Mouse (Mus musculus) liver, adult 2 months (tissue): ENCODE measurements around the gene Ccdc121. TPM values are rescaled to one million over a fixed set of nuclear protein-coding genes. Genes with fewer than 3 reads are reported as not detected.

Experiments
- DNase-seq: peaks from one replicate; pipeline ENCODE4 v3.0.0-alpha.2; 2011; ENCODE audit warnings: low read depth, low spot score; ENCODE audit errors: extremely low read depth
- H3K27ac ChIP-seq: fragments of 200-500 bp; replicated peaks from 2 replicates; pipeline ENCODE4 v1.5.1; 2012; ENCODE audit warnings: low read depth, mild to moderate bottlenecking, control low read depth, inconsistent platforms, low read length; ENCODE audit not compliant: insufficient read depth
- H3K27me3 ChIP-seq: fragments of 200-500 bp; 2 replicates; pipeline ENCODE4 v1.6.1; 2012; ENCODE audit warnings: mild to moderate bottlenecking, moderate library complexity, low read length, inconsistent platforms; ENCODE audit not compliant: control insufficient read depth, insufficient read depth
- H3K36me3 ChIP-seq: fragments of 200-500 bp; 2 replicates; pipeline ENCODE4 v1.6.1; 2012; ENCODE audit warnings: low read length, inconsistent platforms; ENCODE audit not compliant: control insufficient read depth, insufficient read depth
- H3K4me1 ChIP-seq: fragments of 200-500 bp; 2 replicates; pipeline ENCODE4 v1.6.1; 2011; ENCODE audit warnings: low read length; ENCODE audit not compliant: control insufficient read depth, insufficient read depth
- H3K4me3 ChIP-seq: fragments of 200-500 bp; 2 replicates; pipeline ENCODE4 v1.5.1; 2011; ENCODE audit warnings: low read depth, mild to moderate bottlenecking, control low read depth, low read length, moderate library complexity; ENCODE audit not compliant: insufficient read depth
- H3K79me2 ChIP-seq: fragments of 200-500 bp; 2 replicates; pipeline ENCODE4 v1.6.1; 2012; ENCODE audit warnings: inconsistent platforms, mild to moderate bottlenecking, low read length, moderate library complexity; ENCODE audit not compliant: control insufficient read depth, insufficient read depth
- H3K9ac ChIP-seq: fragments of 200-500 bp; 2 replicates; pipeline ENCODE4 v1.6.1; 2012; ENCODE audit warnings: low read depth, mild to moderate bottlenecking, control low read depth, inconsistent platforms, low read length
- CTCF ChIP-seq: fragments of 200-500 bp; IDR thresholded peaks from 2 replicates; pipeline ENCODE4 v1.5.1; 2011; ENCODE audit warnings: low read depth, low read length, control low read depth
- POLR2A ChIP-seq: fragments of 200-500 bp; IDR thresholded peaks from 2 replicates; pipeline ENCODE4 v1.6.1; 2011; ENCODE audit warnings: low read length, control low read depth; ENCODE audit not compliant: insufficient read depth; ENCODE audit errors: extremely low read depth
- WGBS: fragments of 180-500 bp; shearing (Covaris S2); methylation state at CpG from one replicate; pipeline ENCODE4 v1.1.7; 2018; 5-methylcytosine and 5-hydroxymethylcytosine counted together
- polyA plus RNA-seq: library from polyadenylated mRNA; depleted of rRNA; stranded (reverse); fragments of >200 nt; gene quantifications from 2 replicates; pipeline ENCODE4 v1.2.3, GENCODE M21; 2012; rRNA removed
- total RNA-seq: library from RNA; depleted of rRNA; stranded (reverse); fragments of >200 nt; gene quantifications from 2 replicates; pipeline ENCODE4 v1.2.3, GENCODE M21; 2014; rRNA removed

Gene Ccdc121
- total RNA-seq (not detected in 2 replicates), polyA plus RNA-seq (not detected in 2 replicates)

DNA sequence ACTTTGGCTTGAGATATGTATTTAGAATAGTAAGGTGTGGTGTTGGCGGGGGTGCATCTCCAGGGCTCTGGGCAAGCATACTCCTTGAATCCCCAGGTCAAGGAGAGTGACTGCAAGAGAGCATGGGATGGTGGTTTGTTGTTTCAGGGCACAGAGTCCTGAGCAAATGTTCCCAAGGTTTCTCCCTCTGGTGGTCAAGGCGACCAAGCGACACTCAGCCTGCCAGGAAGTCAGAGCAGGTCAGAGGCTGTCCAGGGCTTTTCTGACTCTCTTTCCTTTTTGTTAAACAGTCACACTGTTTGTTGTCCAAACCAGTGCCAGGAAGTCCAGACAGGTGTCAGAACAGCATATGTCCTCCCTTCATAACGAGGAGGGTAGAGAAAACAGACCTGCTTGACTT is at the start of gene Ccdc121:
Gene Ccdc121, minus strand, starts transcription at position 145 of the 400 bp plus-strand sequence.
- Histone ChIP-seq H3K4me3 (no peak within 1 kb of the TSS), H3K27ac (no peak within 1 kb of the TSS), H3K9ac (no peak within 1 kb of the TSS), H3K79me2 (no peaks in the 10 kb centered on the region), H3K27me3 (no peaks in the 10 kb centered on the region), H3K36me3 (no peaks in the 10 kb centered on the region), H3K4me1 (no peaks in the 10 kb centered on the region)
- TF ChIP-seq CTCF = peak; percentile 39
- no peak for TF ChIP-seq POLR2A
- 56% methylated on average over 4 of the region's 4 CpGs for WGBS
- no peak for DNase-seq

DNA sequence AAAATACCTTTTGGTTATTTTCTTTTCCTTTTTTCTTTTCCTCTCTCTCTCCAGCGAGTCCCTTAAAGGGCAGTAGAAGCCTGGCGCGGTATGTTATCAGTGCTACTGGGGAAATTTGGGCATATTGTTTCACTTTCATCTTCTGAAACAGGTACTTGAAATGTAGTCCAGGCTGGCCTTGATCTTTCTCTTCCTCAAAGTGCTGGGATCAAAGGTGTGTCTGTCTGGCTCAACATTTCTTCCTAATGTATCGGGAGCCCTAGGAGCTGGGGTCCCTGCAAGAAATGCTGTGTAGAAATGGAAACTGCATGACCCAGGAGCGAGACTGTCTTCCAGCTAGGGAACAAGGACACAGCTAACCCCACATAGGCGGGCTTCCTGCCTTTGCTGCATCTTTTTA is 49.1 kb upstream of the Ccdc121 start:
- WGBS = 79% methylated on average over 6 of the region's 6 CpGs
- Histone ChIP-seq H3K4me1 (no peaks in the 10 kb centered on the region), H3K79me2 (no peaks in the 10 kb centered on the region), H3K9ac (no peak overlapping the region), H3K27ac (no peak overlapping the region), H3K4me3 (no peak overlapping the region), H3K27me3 (0 out of 2 replicates have a peak, but pooled peaks cover 2% of the 10 kb centered on the region), H3K36me3 (no peaks in the 10 kb centered on the region)
- no peak for TF ChIP-seq POLR2A
- no peak for TF ChIP-seq CTCF
- DNase-seq = no peak

DNA sequence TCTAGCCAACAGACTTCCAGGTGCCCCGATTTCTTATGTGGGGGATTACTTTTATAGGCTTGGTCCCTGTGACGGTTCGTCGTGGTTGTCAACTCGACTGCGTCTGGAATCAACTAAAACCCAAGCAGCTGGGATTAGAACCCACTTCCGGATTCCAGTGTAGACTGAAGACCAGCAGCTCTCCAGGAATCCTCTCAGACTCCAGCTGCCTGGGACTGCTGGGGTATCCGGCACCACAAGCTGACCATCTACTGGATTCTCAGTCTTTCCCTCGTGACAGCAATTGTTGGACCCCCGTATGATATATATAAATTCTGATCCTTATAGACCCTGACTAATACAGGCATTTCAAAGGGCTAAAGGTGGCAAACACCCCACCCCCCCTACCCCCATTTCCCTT is 48.4 kb upstream of the Ccdc121 start:
- no peak overlapping the region for H3K9ac ChIP-seq
- no peak for DNase-seq
- no peaks in the 10 kb centered on the region for H3K79me2 ChIP-seq
- no peak overlapping the region for H3K4me3 ChIP-seq
- TF ChIP-seq POLR2A = no peak
- no peak for TF ChIP-seq CTCF
- 83% methylated on average over 10 of the region's 10 CpGs for WGBS
- H3K4me1 ChIP-seq = no peaks in the 10 kb centered on the region
- H3K27me3 ChIP-seq = 0 out of 2 replicates have a peak, but pooled peaks cover 2% of the 10 kb centered on the region
- no peak overlapping the region for H3K27ac ChIP-seq
- H3K36me3 ChIP-seq = no peaks in the 10 kb centered on the region

DNA sequence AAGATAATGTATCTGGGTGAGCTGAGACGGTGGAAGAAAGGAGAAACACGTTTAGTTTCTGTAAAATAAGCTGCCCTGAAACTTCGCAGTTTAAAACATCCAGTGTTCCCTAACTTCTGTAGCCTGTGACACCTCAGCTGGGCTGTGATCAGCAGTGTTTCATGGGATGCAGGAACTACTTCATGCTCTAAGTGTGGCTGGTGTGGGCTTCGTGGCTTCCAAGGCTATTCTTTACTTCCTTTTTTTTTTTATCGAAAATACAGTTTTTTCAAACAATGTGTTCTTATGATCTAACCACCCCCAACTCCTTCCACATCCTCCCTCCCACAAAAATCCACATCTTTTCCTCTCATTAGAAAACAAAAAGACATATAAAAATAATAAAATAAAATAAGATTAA is 44.2 kb upstream of the Ccdc121 start:
- no peaks in the 10 kb centered on the region for H3K36me3 ChIP-seq
- no peaks in the 10 kb centered on the region for H3K4me1 ChIP-seq
- no peak overlapping the region for H3K4me3 ChIP-seq
- no peaks in the 10 kb centered on the region for H3K79me2 ChIP-seq
- no peak for DNase-seq
- TF ChIP-seq POLR2A (no peak), CTCF (no peak)
- H3K9ac ChIP-seq = no peak overlapping the region
- WGBS = 74% methylated on average over 5 of the region's 5 CpGs
- 0 out of 2 replicates have a peak, but pooled peaks cover 1% of the 10 kb centered on the region for H3K27me3 ChIP-seq
- no peak overlapping the region for H3K27ac ChIP-seq

DNA sequence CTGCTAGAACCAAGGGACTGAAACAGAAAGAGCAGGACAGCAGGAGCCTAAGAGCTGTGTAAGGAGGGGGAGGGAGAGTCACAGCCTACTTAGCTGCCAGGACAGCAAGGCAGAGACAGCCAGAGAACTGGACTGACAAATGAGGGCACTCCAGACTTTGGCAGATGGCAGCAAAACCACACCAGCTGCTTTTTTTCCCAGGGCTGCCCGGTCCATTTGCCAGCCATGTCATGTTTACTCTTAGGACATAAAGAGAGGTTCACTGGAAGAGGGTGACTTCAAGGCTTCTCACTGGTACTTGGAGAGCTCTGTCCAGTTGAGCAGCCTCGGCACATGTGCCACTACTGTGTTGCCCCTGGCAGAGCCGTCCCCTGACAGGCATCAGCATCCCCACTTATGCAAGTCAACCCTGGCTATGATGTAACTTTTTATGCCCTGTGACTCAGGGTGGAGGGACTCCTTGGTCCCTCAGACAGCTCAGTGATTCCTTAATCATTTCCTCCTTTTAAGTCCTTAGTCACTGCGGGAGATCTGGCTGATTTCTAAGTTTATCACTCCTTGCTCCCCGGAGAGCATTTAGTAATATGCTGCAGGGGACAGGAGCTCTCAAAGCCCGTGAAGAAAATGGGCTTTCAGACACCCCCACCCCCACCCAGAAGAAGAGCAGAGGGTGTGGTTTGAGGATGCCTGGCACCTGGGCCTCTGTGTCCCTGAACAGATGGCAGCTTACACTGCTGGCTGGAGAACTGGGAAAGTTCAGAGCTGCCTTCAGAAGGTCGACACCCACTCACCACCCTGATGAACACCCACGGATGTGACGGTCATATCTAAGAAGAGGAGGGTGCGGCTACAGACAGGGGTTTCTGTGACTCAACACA is 41.5 kb upstream of the Ccdc121 start:
- Histone ChIP-seq H3K9ac (no peak overlapping the region), H3K36me3 (no peaks in the 10 kb centered on the region), H3K79me2 (no peaks in the 10 kb centered on the region), H3K4me3 (no peak overlapping the region), H3K4me1 (no peaks in the 10 kb centered on the region), H3K27ac (no peak overlapping the region), H3K27me3 (no peaks in the 10 kb centered on the region)
- TF ChIP-seq POLR2A (no peak), CTCF (no peak)
- no peak for DNase-seq
- WGBS = 50% methylated on average over 10 of the region's 10 CpGs

DNA sequence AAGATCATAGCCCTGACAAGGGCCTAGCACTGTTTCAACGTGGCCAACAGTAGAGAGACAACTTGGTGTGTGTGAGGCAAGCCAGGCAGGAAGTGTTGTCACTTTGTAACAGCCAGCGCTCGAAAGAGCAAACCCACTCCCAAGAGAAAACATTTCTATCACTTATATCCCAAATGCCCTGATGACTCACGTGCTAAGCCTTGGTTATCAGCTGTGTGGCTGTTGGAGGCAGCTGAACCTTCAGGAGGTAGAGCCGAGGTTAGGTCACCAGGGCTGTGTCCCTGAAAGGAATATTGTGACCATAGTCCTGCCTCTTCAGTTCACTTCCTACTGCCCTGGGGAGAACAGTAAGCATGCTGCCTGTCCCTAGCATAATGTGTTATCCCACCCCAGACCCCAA is 39.6 kb upstream of the Ccdc121 start:
- H3K4me1 ChIP-seq = no peaks in the 10 kb centered on the region
- whole genome bisulfite sequencing = 53% methylated on average over 5 of the region's 5 CpGs
- TF ChIP-seq POLR2A (no peak), CTCF (no peak)
- no peak overlapping the region for H3K4me3 ChIP-seq
- H3K27ac ChIP-seq = no peak overlapping the region
- no peaks in the 10 kb centered on the region for H3K79me2 ChIP-seq
- DNase-seq = no peak
- no peak overlapping the region for H3K9ac ChIP-seq
- no peaks in the 10 kb centered on the region for H3K27me3 ChIP-seq
- H3K36me3 ChIP-seq = no peaks in the 10 kb centered on the region
